Mouse (Mus musculus) brain, adult 2 months (tissue): ENCODE data around the gene Olfr76.
"Not testable (repeated sequence)": the region's sequence is repeated elsewhere in the genome, so short reads cannot be mapped to it uniquely, and the experiment has no call there.

ENCODE experiments used
- DNase-seq: peaks from one replicate; pipeline ENCODE4 v3.0.0; 2011; ENCODE audit warnings: low read depth, low spot score

Olfr76 gene

DNA sequence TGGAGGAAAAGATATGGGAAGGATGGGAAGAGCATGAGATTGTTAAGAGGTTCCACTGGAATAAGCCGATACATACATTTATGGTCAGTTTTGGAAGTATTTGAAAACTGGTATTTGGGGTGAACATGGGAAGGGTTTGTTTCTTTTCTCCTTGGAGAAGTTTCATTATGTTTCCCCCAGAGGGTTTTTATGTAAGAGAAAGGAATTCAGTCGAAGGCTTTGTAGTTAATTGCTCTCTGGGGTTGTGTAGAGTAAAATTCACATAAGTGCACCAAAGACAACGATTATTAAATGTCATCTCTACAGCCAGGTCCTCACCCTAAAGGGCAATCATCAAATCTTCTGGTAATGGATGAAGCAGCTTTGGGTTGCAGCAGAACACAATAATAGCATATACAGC lies at the start of gene Olfr76:
Gene Olfr76, minus strand, starts transcription at position 101 of the 400 bp plus-strand sequence.
- DNase-seq: no peak

DNA sequence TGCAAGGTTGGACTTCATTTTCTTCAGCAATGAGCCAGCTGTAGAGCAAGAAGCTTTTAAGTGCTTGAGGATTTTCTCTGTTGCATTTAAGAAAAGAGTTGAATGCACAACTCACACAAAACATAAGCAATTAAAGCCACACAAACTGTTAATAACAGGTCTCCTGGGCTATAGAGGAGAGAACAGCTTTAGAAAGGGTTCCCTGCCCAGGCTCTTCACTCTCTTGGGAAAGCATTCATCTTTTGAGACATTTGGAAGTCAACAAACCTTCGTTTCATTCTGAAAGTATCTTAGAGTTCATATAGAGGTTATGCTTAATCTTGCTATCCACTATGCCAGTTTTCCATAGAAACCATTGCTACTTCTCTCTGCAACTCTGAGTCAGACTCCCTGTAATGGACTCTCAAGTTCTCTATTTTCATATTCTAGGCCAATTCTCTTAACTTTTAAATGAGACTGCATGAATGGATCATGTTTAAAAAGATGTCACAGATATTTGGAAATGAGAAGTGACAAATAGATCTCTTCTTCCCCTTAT lies 47.1 kb upstream of the Olfr76 start, which contains the start of gene Olfr1555-ps1:
Gene Olfr1555-ps1, minus strand, starts transcription at position 51 of the 538 bp plus-strand sequence.
- not testable (repeated sequence) for DNase-seq

DNA sequence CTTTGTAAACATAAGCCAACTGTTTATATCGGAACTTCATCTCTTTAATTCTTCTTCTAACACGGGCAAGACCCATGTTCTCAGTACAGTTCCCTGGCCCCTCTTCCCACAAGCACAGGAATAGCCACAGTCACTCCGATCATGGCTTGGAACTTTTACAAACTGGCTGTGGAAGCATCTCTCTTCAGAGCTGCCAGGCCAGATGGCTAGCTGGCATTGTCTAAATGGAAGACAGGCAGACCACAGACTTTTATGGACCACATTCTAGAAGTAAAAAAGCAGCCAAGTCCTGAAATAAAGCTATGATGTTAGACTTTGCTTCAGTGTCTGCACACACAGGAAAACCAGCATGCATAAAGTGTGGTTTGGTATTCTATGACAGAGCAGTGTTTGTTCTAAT lies 22.4 kb upstream of the Olfr76 start:
- peak; percentile 73 for DNase-seq

DNA sequence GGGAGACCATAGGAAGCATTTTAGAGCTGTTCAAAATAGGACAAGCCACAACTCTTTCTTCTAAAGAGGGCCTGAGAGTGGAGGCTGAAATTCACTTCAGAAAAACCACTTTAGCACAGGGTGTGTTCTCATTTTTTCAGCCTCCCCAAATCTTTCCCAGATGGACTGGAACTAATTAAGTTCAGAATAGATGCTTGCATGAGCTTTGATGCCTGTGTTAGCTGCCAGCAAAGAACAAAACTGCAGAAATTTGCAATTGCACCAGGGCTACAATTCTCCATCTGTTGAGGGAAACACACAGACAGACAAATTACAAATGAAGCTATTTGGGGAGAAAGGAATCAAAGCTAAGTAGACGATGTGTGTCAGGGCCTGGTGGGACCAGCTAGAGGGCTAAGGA lies 20.4 kb upstream of the Olfr76 start:
- peak; percentile 89 for DNase-seq

DNA sequence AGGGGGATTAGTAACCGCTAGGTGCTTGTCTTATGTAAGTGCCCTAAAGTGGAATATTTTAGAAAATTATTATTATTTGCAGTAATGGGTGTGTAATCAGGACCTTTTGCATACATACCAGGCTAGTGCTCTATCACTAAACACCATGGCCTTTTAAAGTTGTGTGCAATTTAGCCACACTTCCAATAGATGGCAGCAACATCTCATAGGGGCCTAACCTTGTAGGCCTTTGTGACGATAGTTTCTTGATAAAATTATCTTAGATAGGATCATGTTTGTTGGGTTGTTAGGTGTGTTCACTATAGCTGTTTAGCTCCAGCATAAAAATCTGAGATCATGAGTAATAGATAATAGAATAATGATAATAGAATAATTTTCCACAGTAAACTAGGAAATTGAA lies 11.3 kb upstream of the Olfr76 start:
- peak; percentile 56 for DNase-seq

DNA sequence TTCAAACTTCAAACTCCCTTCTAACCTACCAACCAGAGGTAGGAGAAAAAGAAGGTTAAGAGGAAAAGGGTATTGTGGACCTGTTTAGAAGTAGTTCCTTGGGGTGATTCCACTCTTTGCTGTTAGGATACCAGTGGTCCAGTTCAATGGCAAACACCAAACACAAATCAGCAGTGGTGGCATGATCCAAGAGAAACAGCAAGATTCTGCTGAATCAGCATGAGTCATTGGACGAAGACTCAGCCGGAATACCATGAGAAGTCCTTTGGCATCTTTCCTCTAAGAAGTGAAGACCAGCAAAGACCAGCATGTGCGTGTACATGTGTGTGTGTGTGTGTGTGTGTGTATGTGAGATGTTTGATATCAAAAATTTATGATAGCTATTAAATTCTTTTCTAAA lies 6.5 kb downstream of the Olfr76 start:
- no peak for DNase-seq

DNA sequence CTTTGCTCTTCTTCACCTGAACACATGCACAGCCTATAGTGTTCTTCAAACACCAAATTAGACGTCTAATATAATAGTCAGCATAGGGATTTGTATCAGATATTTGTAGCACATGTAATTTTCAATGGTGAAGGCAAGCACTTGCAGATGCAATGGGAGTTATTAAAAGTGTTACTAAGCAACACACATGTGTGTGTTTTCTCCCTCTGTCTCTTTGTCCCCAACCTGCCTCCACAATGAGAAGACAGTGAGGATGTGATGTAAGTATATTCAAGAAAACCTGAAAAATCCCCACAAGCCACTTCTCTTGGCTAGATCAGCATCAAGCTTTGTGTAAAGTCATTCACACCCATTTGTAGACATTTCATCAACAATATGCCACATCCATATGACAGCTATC lies 7.2 kb downstream of the Olfr76 start, which contains the start of gene Olfr1428:
Gene Olfr1428, minus strand, starts transcription at position 101 of the 400 bp plus-strand sequence.
- DNase-seq: no peak

DNA sequence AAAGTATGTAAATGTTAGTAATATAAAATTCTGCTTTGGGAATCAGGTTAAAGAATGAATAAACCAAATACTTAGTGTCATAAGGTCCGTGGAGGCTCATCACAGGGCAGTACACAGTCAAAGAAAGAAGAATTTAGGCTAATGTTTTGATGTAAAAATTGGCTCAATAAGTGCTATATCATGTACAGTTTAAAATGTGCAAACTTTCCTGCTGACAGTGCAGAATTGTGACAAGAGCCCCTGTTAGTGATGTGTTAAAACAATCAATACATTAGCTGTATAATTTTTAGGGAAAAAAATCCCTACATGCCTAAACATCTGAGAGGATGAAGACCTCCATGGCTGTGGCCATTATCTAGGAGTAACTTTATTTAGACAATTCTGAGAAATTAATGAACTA lies 9.2 kb downstream of the Olfr76 start:
- no peak for DNase-seq

DNA sequence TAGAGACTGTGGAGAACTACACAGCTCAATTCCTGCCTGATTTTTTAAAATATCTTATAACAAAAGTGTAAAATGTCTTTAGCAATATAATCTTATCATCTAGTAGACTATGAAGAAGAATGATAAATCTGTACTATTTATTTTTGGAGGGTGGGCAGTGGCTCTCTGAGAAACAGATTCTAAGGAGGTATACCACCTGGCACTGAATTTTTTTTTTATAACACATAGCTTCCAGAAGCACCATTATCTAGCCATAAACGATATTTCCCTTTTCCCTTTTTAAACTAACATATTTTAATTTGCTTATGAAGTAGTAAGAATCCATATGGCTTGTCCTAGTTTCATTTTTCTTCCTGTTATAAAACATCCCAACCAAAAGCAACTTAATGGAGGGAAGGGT lies 18.5 kb downstream of the Olfr76 start:
- DNase-seq: peak; percentile 38

DNA sequence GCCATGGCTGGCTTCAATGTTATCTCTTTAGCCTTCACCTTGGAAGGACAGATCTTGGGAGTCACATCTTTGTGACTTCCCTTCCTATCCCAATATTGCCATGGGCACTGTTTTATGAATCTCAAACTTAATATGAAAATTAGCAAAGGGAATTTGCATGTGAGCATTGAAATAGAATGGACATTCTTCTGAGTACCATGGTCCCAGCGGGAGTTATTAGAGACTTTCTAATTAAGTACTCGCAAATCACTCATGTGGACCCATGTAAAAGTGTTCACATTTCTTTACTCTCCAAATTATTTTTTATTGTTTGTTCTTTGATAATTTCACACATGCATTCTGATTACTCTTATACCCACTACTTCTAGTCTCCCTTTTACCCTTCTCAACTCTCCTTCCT lies 19.8 kb downstream of the Olfr76 start, which contains the start of gene Olfr1427:
Gene Olfr1427, minus strand, starts transcription at position 101 of the 400 bp plus-strand sequence.
- no peak for DNase-seq

DNA sequence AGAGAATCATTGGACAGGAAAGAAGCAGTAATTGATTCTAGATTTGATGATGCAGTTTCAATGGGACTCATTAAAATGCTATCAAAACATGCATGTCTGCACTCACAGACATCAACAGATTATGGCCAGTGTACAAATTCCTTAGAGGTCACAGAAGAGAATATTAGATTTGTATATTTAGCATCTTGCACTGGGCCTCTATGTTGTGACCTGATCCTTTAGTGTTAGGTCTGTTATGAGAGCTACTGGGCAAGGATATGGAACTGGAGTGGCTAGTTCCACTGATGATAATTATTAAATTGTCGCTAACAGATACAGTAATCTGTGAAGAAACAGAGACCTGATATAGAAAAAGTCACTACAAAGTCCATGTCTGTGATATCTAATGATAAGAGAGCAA lies 31.1 kb downstream of the Olfr76 start, which contains the start of gene Olfr1426:
Gene Olfr1426, minus strand, starts transcription at position 101 of the 400 bp plus-strand sequence.
- no peak for DNase-seq

DNA sequence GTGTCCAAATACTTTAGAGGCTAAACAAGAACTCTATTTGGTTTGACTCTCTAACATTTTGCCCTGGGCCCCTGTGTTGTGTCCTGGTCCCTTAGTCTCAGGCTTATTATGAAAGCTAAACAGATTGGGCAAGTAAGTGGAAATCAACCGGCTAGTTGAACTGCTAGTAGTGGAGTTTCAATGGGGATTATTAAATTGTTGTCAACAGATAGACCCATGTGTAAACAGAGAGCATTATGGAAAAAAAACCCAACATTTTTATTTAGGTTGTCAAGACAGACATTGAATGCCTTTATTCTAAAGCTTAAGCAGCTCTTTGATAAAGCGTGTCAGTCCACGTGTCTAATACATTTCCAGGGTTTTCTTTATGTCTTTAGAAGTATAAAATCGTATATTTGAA lies 45.4 kb downstream of the Olfr76 start, which contains the start of gene Olfr1425:
Gene Olfr1425, minus strand, starts transcription at position 101 of the 400 bp plus-strand sequence.
- DNase-seq: not testable (repeated sequence)

DNA sequence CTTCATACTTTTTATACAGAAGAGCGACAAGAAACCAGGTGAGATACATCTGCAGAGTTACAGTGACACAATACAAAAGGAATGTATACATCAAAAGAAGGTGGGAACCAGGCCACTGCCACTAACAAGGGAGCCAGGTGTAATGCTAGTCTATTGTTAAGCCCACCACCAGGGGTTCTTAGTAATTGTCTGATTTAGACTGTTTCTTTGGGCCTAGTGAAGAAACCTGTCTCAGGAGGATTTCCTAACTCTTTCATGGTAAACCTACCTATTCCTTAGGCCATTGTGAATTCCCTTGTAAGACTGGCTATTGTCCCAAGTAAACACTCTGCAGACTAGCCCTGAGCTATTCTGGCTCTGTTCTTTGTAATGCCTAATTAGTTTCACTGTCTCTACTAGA lies 53.5 kb downstream of the Olfr76 start:
- DNase-seq: not testable (repeated sequence)
